Mouse (Mus musculus) embryonic facial prominence, embryonic 13.5 days (tissue): ENCODE measurements at regions not wholly inside any gene's neighbourhood (a gene's known extent, or its start where the extent isn't known, plus 50 kb on each side); places are given as distances from the start of the nearest gene placed in this dataset.

Experiments
- ATAC-seq: fragments of 200-750 bp; cut with Nextera tagmentation; 2 replicates; pipeline ENCODE4 v1.8.0; 2017; ENCODE audit warnings: low read depth; ENCODE audit not compliant: insufficient number of reproducible peaks, insufficient read depth, low FRiP score, low TSS enrichment
- H3K27ac ChIP-seq: fragments of 300-500 bp; sonication (generic); 2 replicates; pipeline ENCODE4 v1.5.1; 2015; ENCODE audit warnings: moderate library complexity, mild to moderate bottlenecking, inconsistent platforms
- H3K27me3 ChIP-seq: fragments of 300-500 bp; sonication (generic); 2 replicates; pipeline ENCODE4 v1.6.1; 2015; ENCODE audit warnings: mild to moderate bottlenecking, inconsistent platforms
- H3K36me3 ChIP-seq: fragments of 300-500 bp; sonication (generic); 2 replicates; pipeline ENCODE4 v1.6.1; 2015; ENCODE audit warnings: mild to moderate bottlenecking, inconsistent platforms
- H3K4me1 ChIP-seq: fragments of 300-500 bp; sonication (generic); 2 replicates; pipeline ENCODE4 v1.6.1; 2015; ENCODE audit warnings: inconsistent platforms
- H3K4me2 ChIP-seq: fragments of 300-500 bp; sonication (generic); 2 replicates; pipeline ENCODE4 v1.6.1; 2015; ENCODE audit warnings: moderate library complexity, mild to moderate bottlenecking, inconsistent platforms
- H3K4me3 ChIP-seq: fragments of 300-500 bp; sonication (generic); 2 replicates; pipeline ENCODE4 v1.5.1; 2015; ENCODE audit warnings: mild to moderate bottlenecking, inconsistent platforms
- H3K9ac ChIP-seq: fragments of 300-500 bp; sonication (generic); 2 replicates; pipeline ENCODE4 v1.6.1; 2015; ENCODE audit warnings: mild to moderate bottlenecking, inconsistent platforms
- H3K9me3 ChIP-seq: fragments of 300-500 bp; sonication (generic); 2 replicates; pipeline ENCODE4 v1.6.1; 2016; ENCODE audit warnings: inconsistent platforms
- WGBS: fragments of 180-500 bp; shearing (Covaris S2); methylation state at CpG from one replicate; pipeline ENCODE4 v1.1.7; 2015; ENCODE audit warnings: mixed read lengths; 5-methylcytosine and 5-hydroxymethylcytosine counted together

GRCm38 (mm10) chr9:88273304-88273703 lies 53.7 kb upstream of the Nt5e start:
- H3K4me2 ChIP-seq = no peak overlapping the region
- no peak for ATAC-seq
- H3K4me3 ChIP-seq = no peak overlapping the region
- H3K9me3 ChIP-seq = no peaks in the 10 kb centered on the region
- 74% methylated on average over 4 of the region's 4 CpGs for WGBS
- H3K4me1 ChIP-seq = no peaks in the 10 kb centered on the region
- 0 out of 2 replicates have a peak overlapping the region, but pooled peaks have one; percentile 1 for H3K27ac ChIP-seq
- no peaks in the 10 kb centered on the region for H3K36me3 ChIP-seq
- H3K9ac ChIP-seq = no peak overlapping the region
- no peaks in the 10 kb centered on the region for H3K27me3 ChIP-seq

GRCm38 (mm10) chr9:88274040-88274439 lies 53.0 kb upstream of the Nt5e start:
- H3K4me3 ChIP-seq = no peak overlapping the region
- H3K9ac ChIP-seq = no peak overlapping the region
- no peaks in the 10 kb centered on the region for H3K9me3 ChIP-seq
- H3K27ac ChIP-seq = 0 out of 2 replicates have a peak overlapping the region, but pooled peaks have one; percentile 1
- H3K4me1 ChIP-seq = no peaks in the 10 kb centered on the region
- peak; percentile 64; the same call in 1 of the 2 replicates for ATAC-seq
- H3K4me2 ChIP-seq = no peak overlapping the region
- H3K27me3 ChIP-seq = no peaks in the 10 kb centered on the region
- H3K36me3 ChIP-seq = no peaks in the 10 kb centered on the region

GRCm38 (mm10) chr9:88274681-88275336 lies 52.2 kb upstream of the Nt5e start:
- WGBS = 71% methylated on average over 3 of the region's 3 CpGs
- no peaks in the 10 kb centered on the region for H3K36me3 ChIP-seq
- H3K27ac ChIP-seq = no peak overlapping the region
- no peak overlapping the region for H3K9ac ChIP-seq
- H3K4me2 ChIP-seq = no peak overlapping the region
- no peaks in the 10 kb centered on the region for H3K27me3 ChIP-seq
- H3K9me3 ChIP-seq = no peaks in the 10 kb centered on the region
- H3K4me1 ChIP-seq = no peaks in the 10 kb centered on the region
- no peak overlapping the region for H3K4me3 ChIP-seq
- ATAC-seq = no peak

- no peak overlapping the region for H3K4me3 ChIP-seq
- no peaks in the 10 kb centered on the region for H3K27me3 ChIP-seq
- H3K9ac ChIP-seq = no peak overlapping the region
- 81% methylated on average over 3 of the region's 3 CpGs for WGBS
- no peaks in the 10 kb centered on the region for H3K36me3 ChIP-seq
- no peaks in the 10 kb centered on the region for H3K9me3 ChIP-seq
- ATAC-seq = no peak
- no peak overlapping the region for H3K27ac ChIP-seq
- no peaks in the 10 kb centered on the region for H3K4me1 ChIP-seq
- H3K4me2 ChIP-seq = no peak overlapping the region
These were observed 50.9 kb upstream of the Nt5e start for GRCm38 (mm10) chr9:88276023-88276568.

GRCm38 (mm10) chr9:88277031-88277430 lies 50.0 kb upstream of the Nt5e start:
- Histone ChIP-seq H3K4me1 (no peaks in the 10 kb centered on the region), H3K27ac (no peak overlapping the region), H3K4me2 (no peak overlapping the region), H3K36me3 (no peaks in the 10 kb centered on the region), H3K9me3 (no peaks in the 10 kb centered on the region), H3K4me3 (no peak overlapping the region), H3K9ac (no peak overlapping the region), H3K27me3 (no peaks in the 10 kb centered on the region)
- no peak for ATAC-seq
- WGBS = 90% methylated on average over 6 of the region's 6 CpGs
